Mouse (Mus musculus): ENCODE results near the gene Dot1l. TPM values are rescaled to one million over a fixed set of nuclear protein-coding genes. Genes with fewer than 3 reads are reported as not detected.

Dot1l gene
- 35.1 TPM for polyA plus RNA-seq (2015; fragmentation: Illumina TruSeq; extraction: RNeasy Lipid Tissue Mini Kit (QIAGEN cat#74804); ENCODE audit: low read depth, low replicate concordance)

GRCm38 (mm10) chr10:80754594-80755290, at the start of gene Dot1l:
Gene Dot1l (plus strand): TSS chr10:80755206.

GRCm38 (mm10) chr10:80742180-80742978, 12.6 kb upstream of the Dot1l start, which contains the start of gene Ap3d1:
Gene Ap3d1 (minus strand): TSS chr10:80742264.

DNA sequence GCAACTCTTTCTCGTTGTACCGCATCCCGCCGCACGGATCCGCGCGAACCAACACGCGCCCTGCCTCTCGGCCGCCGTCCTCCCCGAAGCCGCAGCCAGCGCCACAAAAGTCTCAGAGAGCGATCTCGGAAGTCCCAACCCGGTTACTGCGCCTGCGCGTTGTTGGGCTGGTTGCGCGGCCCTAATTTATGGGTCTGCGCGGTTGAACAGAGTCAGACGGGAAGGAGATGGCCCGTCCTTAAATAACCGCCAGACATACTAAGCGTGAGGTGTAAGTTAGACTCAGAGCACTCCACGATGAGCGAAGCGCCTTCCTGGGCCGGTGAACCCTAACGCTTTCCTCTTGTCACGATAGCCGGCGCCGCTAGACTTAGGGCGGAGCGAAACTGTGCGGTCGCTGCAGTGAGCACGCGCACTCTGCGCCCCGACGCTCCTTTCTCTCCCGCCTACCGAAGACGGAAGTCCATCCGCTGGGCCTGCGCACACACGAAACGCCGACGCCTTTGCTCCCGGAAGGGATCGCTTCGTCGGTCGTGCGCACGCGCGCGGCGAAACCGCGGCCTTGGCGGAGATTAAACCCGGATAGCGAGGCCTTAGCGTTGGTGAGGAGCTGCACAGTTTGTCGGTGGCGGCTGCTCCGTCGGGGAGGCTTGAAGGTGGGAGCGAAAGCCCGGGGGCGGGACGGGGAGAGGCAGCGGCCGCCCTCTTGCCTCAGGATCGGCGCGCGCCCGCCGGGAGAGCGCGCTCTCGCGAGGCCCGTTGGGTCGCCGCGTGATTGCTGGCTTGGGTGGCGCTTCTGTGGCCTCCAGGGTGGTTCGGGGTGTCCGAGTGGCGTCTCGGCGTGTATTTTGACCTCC, 43.4 kb downstream of the Dot1l start, which contains the start of the genes Sf3a2 and Plekhj1:
Gene Sf3a2 (plus strand): TSS at position 49 of the 857 bp plus-strand sequence.
Gene Plekhj1 (minus strand): TSS at position 477 of the 857 bp plus-strand sequence.

DNA sequence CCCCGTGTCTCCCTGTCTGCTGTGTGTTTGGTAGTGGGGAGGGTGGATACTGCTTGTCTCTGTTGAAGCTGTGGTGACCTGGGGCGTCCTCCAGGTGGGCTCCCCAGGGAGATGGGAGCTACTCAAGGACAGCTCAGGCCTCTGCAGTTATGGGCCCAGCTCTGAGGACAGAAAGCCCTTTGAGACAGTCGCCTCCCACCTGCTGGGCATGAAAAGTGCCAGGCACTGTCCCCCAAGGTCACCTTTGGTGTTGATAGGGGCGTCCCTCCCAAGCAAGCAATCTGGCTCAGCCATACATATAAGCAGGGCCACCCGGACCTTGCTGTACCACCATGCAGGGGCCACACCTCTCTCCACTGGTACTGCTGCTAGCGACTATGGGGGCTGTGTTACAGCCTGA, 49.9 kb downstream of the Dot1l start, which contains the start of gene Amh:
Gene Amh (plus strand): TSS at position 328 of the 400 bp plus-strand sequence.

GRCm38 (mm10) chr10:80813366-80813765, 58.4 kb downstream of the Dot1l start, which contains the start of gene Jsrp1:
Gene Jsrp1 (minus strand): TSS chr10:80813498.

GRCm38 (mm10) chr10:80826151-80827062, 71.4 kb downstream of the Dot1l start, which contains the start of gene Oaz1:
Gene Oaz1 (plus strand): TSS chr10:80826656.

GRCm38 (mm10) chr10:80843931-80844547, 89.0 kb downstream of the Dot1l start, which contains the start of gene Lingo3:
Gene Lingo3 (minus strand): TSS chr10:80844039.

Other genes with a start within 250 kb of the Dot1l start
- gene Atp8b3, start 216.1 kb upstream of the Dot1l start, polyA plus RNA-seq (2015; fragmentation: Illumina TruSeq; extraction: RNeasy Lipid Tissue Mini Kit (QIAGEN cat#74804); ENCODE audit: low read depth, low replicate concordance) = 0.25 TPM
- 25.2 TPM for gene Rexo1, start 193.6 kb upstream of the Dot1l start, polyA plus RNA-seq (2015; fragmentation: Illumina TruSeq; extraction: RNeasy Lipid Tissue Mini Kit (QIAGEN cat#74804); ENCODE audit: low read depth, low replicate concordance)
- 35.5 TPM for gene Klf16, start 177.9 kb upstream of the Dot1l start, polyA plus RNA-seq (2015; fragmentation: Illumina TruSeq; extraction: RNeasy Lipid Tissue Mini Kit (QIAGEN cat#74804); ENCODE audit: low read depth, low replicate concordance)
- gene Abhd17a, start 164.9 kb upstream of the Dot1l start, polyA plus RNA-seq (2015; fragmentation: Illumina TruSeq; extraction: RNeasy Lipid Tissue Mini Kit (QIAGEN cat#74804); ENCODE audit: low read depth, low replicate concordance) = 172 TPM
- 54.5 TPM for gene Scamp4, start 152.3 kb upstream of the Dot1l start, polyA plus RNA-seq (2015; fragmentation: Illumina TruSeq; extraction: RNeasy Lipid Tissue Mini Kit (QIAGEN cat#74804); ENCODE audit: low read depth, low replicate concordance)
- gene Adat3, start 152.3 kb upstream of the Dot1l start, polyA plus RNA-seq (2015; fragmentation: Illumina TruSeq; extraction: RNeasy Lipid Tissue Mini Kit (QIAGEN cat#74804); ENCODE audit: low read depth, low replicate concordance) = 2.1 TPM
- gene Gm49322, start 149.2 kb upstream of the Dot1l start, polyA plus RNA-seq (2015; fragmentation: Illumina TruSeq; extraction: RNeasy Lipid Tissue Mini Kit (QIAGEN cat#74804); ENCODE audit: low read depth, low replicate concordance) = 2.0 TPM
- 157 TPM for gene Csnk1g2, start 132.4 kb upstream of the Dot1l start, polyA plus RNA-seq (2015; fragmentation: Illumina TruSeq; extraction: RNeasy Lipid Tissue Mini Kit (QIAGEN cat#74804); ENCODE audit: low read depth, low replicate concordance)
- gene Btbd2, start 98.1 kb upstream of the Dot1l start, polyA plus RNA-seq (2015; fragmentation: Illumina TruSeq; extraction: RNeasy Lipid Tissue Mini Kit (QIAGEN cat#74804); ENCODE audit: low read depth, low replicate concordance) = 74.2 TPM
- gene Mknk2, start 77.1 kb upstream of the Dot1l start, polyA plus RNA-seq (2015; fragmentation: Illumina TruSeq; extraction: RNeasy Lipid Tissue Mini Kit (QIAGEN cat#74804); ENCODE audit: low read depth, low replicate concordance) = 23.8 TPM
- gene Mob3a, start 53.2 kb upstream of the Dot1l start, polyA plus RNA-seq (2015; fragmentation: Illumina TruSeq; extraction: RNeasy Lipid Tissue Mini Kit (QIAGEN cat#74804); ENCODE audit: low read depth, low replicate concordance) = 11.8 TPM
- gene Izumo4, start 53.0 kb upstream of the Dot1l start, polyA plus RNA-seq (2015; fragmentation: Illumina TruSeq; extraction: RNeasy Lipid Tissue Mini Kit (QIAGEN cat#74804); ENCODE audit: low read depth, low replicate concordance) = 54.2 TPM
- 89.5 TPM for gene Ap3d1, start 12.9 kb upstream of the Dot1l start, polyA plus RNA-seq (2015; fragmentation: Illumina TruSeq; extraction: RNeasy Lipid Tissue Mini Kit (QIAGEN cat#74804); ENCODE audit: low read depth, low replicate concordance)
- 24.7 TPM for gene Sf3a2, start 43.0 kb downstream of the Dot1l start, polyA plus RNA-seq (2015; fragmentation: Illumina TruSeq; extraction: RNeasy Lipid Tissue Mini Kit (QIAGEN cat#74804); ENCODE audit: low read depth, low replicate concordance)
- gene Plekhj1, start 43.4 kb downstream of the Dot1l start, polyA plus RNA-seq (2015; fragmentation: Illumina TruSeq; extraction: RNeasy Lipid Tissue Mini Kit (QIAGEN cat#74804); ENCODE audit: low read depth, low replicate concordance) = 59.4 TPM
- 0.89 TPM for gene Amh, start 50.0 kb downstream of the Dot1l start, polyA plus RNA-seq (2015; fragmentation: Illumina TruSeq; extraction: RNeasy Lipid Tissue Mini Kit (QIAGEN cat#74804); ENCODE audit: low read depth, low replicate concordance)
- 4.0 TPM for gene Jsrp1, start 58.3 kb downstream of the Dot1l start, polyA plus RNA-seq (2015; fragmentation: Illumina TruSeq; extraction: RNeasy Lipid Tissue Mini Kit (QIAGEN cat#74804); ENCODE audit: low read depth, low replicate concordance)
- gene Oaz1, start 71.5 kb downstream of the Dot1l start, polyA plus RNA-seq (2015; fragmentation: Illumina TruSeq; extraction: RNeasy Lipid Tissue Mini Kit (QIAGEN cat#74804); ENCODE audit: low read depth, low replicate concordance) = 912 TPM
- gene Lingo3, start 88.8 kb downstream of the Dot1l start, polyA plus RNA-seq (2015; fragmentation: Illumina TruSeq; extraction: RNeasy Lipid Tissue Mini Kit (QIAGEN cat#74804); ENCODE audit: low read depth, low replicate concordance) = 20.1 TPM
- gene Lsm7, start 100.0 kb downstream of the Dot1l start, polyA plus RNA-seq (2015; fragmentation: Illumina TruSeq; extraction: RNeasy Lipid Tissue Mini Kit (QIAGEN cat#74804); ENCODE audit: low read depth, low replicate concordance) = 197 TPM
- 38.1 TPM for gene Sppl2b, start 100.1 kb downstream of the Dot1l start, polyA plus RNA-seq (2015; fragmentation: Illumina TruSeq; extraction: RNeasy Lipid Tissue Mini Kit (QIAGEN cat#74804); ENCODE audit: low read depth, low replicate concordance)
- gene Tmprss9, start 116.6 kb downstream of the Dot1l start, polyA plus RNA-seq (2015; fragmentation: Illumina TruSeq; extraction: RNeasy Lipid Tissue Mini Kit (QIAGEN cat#74804); ENCODE audit: low read depth, low replicate concordance) = 0.33 TPM
- gene Timm13, start 145.8 kb downstream of the Dot1l start, polyA plus RNA-seq (2015; fragmentation: Illumina TruSeq; extraction: RNeasy Lipid Tissue Mini Kit (QIAGEN cat#74804); ENCODE audit: low read depth, low replicate concordance) = 182 TPM
- gene Lmnb2, start 163.0 kb downstream of the Dot1l start, polyA plus RNA-seq (2015; fragmentation: Illumina TruSeq; extraction: RNeasy Lipid Tissue Mini Kit (QIAGEN cat#74804); ENCODE audit: low read depth, low replicate concordance) = 15.5 TPM
- gene Gadd45b, start 174.9 kb downstream of the Dot1l start, polyA plus RNA-seq (2015; fragmentation: Illumina TruSeq; extraction: RNeasy Lipid Tissue Mini Kit (QIAGEN cat#74804); ENCODE audit: low read depth, low replicate concordance) = 15.9 TPM